Mouse (Mus musculus): ENCODE measurements around the gene Sap18. TPM values are rescaled to one million over a fixed set of nuclear protein-coding genes. Genes with fewer than 3 reads are reported as not detected.
A peak's percentile ranks its signal among the peaks of the same experiment; 100 is the strongest.

Sap18 gene
- polyA plus RNA-seq, 1 experiment from 2014 or later = 8.3 TPM

DNA sequence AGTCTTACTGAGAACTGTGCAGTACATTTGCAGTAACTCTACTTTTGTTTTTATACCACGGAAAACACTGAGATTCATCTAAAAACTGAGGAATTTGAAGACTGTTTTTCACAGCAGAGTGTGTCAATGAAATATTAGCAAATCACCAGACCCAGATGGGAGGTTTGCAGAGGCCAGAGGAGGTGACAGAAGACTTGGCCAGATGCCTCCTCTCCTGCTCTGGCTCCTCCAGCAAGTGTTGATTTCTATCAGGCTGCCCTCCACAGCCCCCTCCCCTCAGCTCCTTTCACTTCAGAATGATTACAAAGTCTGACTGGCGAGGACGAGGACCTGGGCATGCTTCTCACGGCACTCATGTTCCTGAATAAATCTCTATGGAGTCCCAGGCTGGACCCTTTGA, 10.6 kb upstream of the Sap18 start:
- no peak for ATAC-seq (ENCODE audit: insufficient read depth)
- Histone ChIP-seq H3K4me3 (replicated peaks) (no peak overlapping the region), H3K4me2 (no peak overlapping the region), H3K36me3 (replicated peaks) (no peaks in the 10 kb centered on the region), H3K9ac (no peak overlapping the region), H3K27me3 (0 out of 2 replicates have a peak, but pooled peaks cover 4% of the 10 kb centered on the region), H3K9me3 (replicated peaks) (no peaks in the 10 kb centered on the region), H3K4me1 (replicated peaks) (no peaks in the 10 kb centered on the region), H3K27ac (replicated peaks) (no peak overlapping the region)
- WGBS (ENCODE audit: insufficient replicate concordance) = 52% methylated on average over 4 of the region's 4 CpGs

DNA sequence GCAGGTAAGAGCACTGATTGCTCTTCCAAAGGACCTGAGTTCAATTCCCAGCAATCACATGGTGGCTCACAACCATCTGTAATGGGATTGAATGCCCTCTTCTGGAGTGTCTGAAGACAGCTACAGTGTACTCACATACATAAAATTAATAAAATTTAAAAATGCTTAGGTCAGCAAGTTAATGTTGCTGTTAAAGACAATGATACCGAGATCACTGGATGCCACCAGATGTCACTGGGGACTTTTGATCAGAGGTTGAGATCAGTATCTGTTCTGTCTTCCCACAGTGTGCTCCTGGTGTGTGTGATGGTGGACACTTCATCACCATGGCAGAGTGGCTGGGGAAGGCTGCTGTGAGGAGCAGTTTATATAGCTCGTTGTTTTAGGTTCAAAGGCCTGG, 8.7 kb upstream of the Sap18 start:
- Histone ChIP-seq H3K4me2 (no peak overlapping the region), H3K4me3 (replicated peaks) (no peak overlapping the region), H3K27ac (replicated peaks) (no peak overlapping the region), H3K4me1 (replicated peaks) (no peaks in the 10 kb centered on the region), H3K9ac (no peak overlapping the region), H3K27me3 (0 out of 2 replicates have a peak, but pooled peaks cover under 1% of the 10 kb centered on the region), H3K36me3 (replicated peaks) (no peaks in the 10 kb centered on the region), H3K9me3 (replicated peaks) (no peaks in the 10 kb centered on the region)
- ATAC-seq (ENCODE audit: insufficient read depth) = no peak
- WGBS (ENCODE audit: insufficient replicate concordance) = 61% methylated on average over 2 of the region's 2 CpGs

DNA sequence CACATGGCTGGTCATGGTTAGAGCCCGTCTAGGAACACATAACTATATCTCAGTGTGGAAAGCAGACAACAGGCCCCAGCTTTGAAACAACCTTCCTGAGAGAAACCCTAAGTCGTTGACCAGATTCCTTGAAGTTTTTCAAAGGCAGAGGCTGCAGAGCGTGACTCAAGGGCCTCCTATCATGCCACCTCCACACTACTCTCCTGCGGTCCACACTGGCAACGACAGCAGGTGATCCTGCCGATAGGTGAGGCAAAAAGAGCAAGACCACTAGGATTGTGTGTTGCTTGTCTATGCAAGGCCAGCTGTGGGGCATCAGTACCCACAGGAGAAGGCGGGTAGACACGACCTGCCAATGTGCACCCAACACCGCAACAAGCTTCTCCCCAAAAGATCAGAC, 8.2 kb upstream of the Sap18 start:
- Histone ChIP-seq H3K27ac (replicated peaks) (no peak overlapping the region), H3K4me2 (no peak overlapping the region), H3K4me3 (replicated peaks) (no peak overlapping the region), H3K9me3 (replicated peaks) (no peaks in the 10 kb centered on the region), H3K9ac (no peak overlapping the region), H3K4me1 (replicated peaks) (no peaks in the 10 kb centered on the region), H3K27me3 (no peaks in the 10 kb centered on the region), H3K36me3 (replicated peaks) (no peaks in the 10 kb centered on the region)
- ATAC-seq (ENCODE audit: insufficient read depth) = no peak
- 82% methylated on average over 9 of the region's 9 CpGs for WGBS (ENCODE audit: insufficient replicate concordance)

DNA sequence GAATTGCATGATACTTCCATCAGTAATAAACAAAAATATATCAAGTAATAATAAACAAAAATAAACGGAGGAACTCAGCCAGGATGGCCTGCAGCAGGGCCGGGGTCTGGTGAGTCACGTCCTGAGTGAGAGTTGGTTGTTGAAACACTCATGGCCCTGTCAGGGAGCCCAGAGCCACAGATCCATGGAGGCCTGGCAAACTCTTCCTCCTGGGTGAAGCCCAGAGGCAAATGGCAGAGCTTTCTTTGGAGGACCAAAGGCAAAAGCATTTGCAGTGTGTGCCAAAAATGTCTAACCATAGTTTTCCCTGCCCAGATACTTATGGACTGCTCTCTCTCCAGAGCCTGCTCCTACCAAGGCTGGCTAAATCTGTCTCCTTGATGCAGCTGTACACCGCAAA, 6.8 kb upstream of the Sap18 start:
- Histone ChIP-seq H3K4me1 (replicated peaks) (no peaks in the 10 kb centered on the region), H3K9me3 (replicated peaks) (no peaks in the 10 kb centered on the region), H3K4me2 (no peak overlapping the region), H3K4me3 (replicated peaks) (no peak overlapping the region), H3K27ac (replicated peaks) (no peak overlapping the region), H3K9ac (no peak overlapping the region), H3K27me3 (no peaks in the 10 kb centered on the region), H3K36me3 (replicated peaks) (no peaks in the 10 kb centered on the region)
- 51% methylated on average over 4 of the region's 4 CpGs for WGBS (ENCODE audit: insufficient replicate concordance)
- no peak for ATAC-seq (ENCODE audit: insufficient read depth)

DNA sequence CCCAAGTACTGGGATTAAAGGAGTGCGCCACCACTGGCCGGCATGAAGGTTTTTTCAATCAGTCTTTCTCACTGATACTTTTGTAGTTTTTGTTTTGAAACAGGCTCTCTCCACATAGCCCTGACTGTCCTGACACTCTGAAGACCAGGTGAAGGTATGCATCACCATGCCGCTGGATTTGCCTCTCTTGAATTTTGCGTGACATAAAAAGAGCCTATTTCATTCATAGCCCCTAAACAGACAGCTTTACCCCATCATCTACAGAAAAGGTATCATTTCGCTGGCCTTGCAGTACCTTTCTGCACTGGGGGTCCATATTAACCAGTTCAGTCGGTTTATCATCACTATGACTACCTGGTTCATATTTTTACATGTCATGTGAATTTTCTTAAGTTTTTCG, 429 bp upstream of the Sap18 start:
- H3K27ac ChIP-seq (replicated peaks) = peak overlapping the region; percentile 69
- peak; percentile 5 for ATAC-seq (ENCODE audit: insufficient read depth)

DNA sequence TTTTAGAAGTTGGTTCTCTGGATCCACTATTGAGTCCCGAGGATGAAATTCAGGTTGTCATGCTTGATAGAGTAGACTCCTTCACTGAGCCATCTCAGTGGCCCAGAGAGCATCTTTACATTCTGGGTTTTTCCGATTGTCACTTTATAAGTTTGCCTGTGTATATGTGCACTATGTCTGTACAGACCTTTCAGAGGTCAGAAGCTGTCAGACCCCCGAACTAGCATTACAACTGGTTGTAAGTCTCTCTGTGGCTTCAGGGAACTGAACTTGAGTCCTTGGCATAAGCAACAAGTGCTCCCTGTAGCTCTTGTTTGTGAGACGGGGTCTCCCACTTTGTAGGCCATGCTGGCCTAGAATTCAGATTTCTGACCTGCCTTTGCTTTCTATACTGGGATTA, 5.8 kb downstream of the Sap18 start:
- no peak overlapping the region for H3K27ac ChIP-seq (replicated peaks)
- H3K4me2 ChIP-seq = no peak overlapping the region
- H3K27me3 ChIP-seq = no peaks in the 10 kb centered on the region
- peaks cover 17% of the 10 kb centered on the region for H3K4me1 ChIP-seq (replicated peaks)
- no peak for ATAC-seq (ENCODE audit: insufficient read depth)
- H3K9ac ChIP-seq = no peak overlapping the region
- no peaks in the 10 kb centered on the region for H3K9me3 ChIP-seq (replicated peaks)
- H3K36me3 ChIP-seq (replicated peaks) = peaks cover 85% of the 10 kb centered on the region
- WGBS (ENCODE audit: insufficient replicate concordance) = 76% methylated on average over 4 of the region's 4 CpGs
- no peak overlapping the region for H3K4me3 ChIP-seq (replicated peaks)

More for the DNA sequence above, 429 bp upstream of the Sap18 start:
- Histone ChIP-seq H3K36me3 (replicated peaks) (peaks cover 24% of the 10 kb centered on the region), H3K9ac (peak overlapping the region; percentile 20), H3K9me3 (replicated peaks) (no peaks in the 10 kb centered on the region), H3K4me3 (replicated peaks) (peak overlapping the region; percentile 87), H3K27me3 (no peaks in the 10 kb centered on the region), H3K4me1 (replicated peaks) (peaks cover 21% of the 10 kb centered on the region), H3K4me2 (peak overlapping the region; percentile 84)
- WGBS (ENCODE audit: insufficient replicate concordance) = 11% methylated on average over 7 of the region's 7 CpGs

DNA sequence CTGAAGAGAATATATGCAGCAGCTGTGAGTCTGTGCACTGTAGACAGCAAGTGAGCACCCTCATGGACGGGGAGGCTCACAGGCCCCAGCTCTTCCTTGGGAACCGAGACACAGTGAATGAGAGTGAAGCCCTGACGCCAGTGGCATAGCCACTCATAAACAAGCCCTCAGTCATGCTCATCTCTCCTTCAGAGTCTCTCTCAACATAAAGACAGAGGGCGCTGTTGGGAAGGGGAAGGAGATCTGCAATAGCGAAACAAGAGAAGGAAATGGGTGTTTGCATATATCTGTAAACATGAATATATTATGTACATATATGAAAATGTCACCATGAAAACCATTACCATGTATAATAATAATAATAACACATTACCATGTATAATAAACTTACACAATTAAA, 10.6 kb downstream of the Sap18 start:
- ATAC-seq (ENCODE audit: insufficient read depth) = no peak
- Histone ChIP-seq H3K27ac (replicated peaks) (no peak overlapping the region), H3K36me3 (replicated peaks) (peaks cover 97% of the 10 kb centered on the region), H3K27me3 (no peaks in the 10 kb centered on the region), H3K4me1 (replicated peaks) (no peaks in the 10 kb centered on the region), H3K4me2 (no peak overlapping the region), H3K9me3 (replicated peaks) (no peaks in the 10 kb centered on the region), H3K4me3 (replicated peaks) (no peak overlapping the region), H3K9ac (no peak overlapping the region)
- WGBS (ENCODE audit: insufficient replicate concordance) = 49% methylated on average over 5 of the region's 5 CpGs

DNA sequence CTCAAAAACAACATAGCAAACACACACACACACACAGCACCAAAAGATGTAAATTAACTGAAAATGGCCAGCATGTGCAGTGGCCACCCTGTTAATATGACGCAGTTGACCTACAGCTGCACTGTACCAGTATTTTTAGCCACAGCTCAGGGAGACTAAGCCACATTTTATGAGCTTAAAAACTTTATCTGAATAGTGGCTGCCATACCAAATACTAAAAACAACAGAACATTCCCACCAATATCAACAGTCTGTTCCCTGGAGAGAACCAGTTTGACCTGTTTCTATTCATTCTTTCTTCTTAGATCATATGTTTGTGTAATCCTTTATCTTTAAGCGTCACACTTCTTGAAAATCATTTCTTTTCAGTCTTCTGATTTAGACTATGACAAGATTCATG, 12.9 kb downstream of the Sap18 start:
- H3K4me2 ChIP-seq = no peak overlapping the region
- no peaks in the 10 kb centered on the region for H3K27me3 ChIP-seq
- H3K9ac ChIP-seq = no peak overlapping the region
- H3K4me3 ChIP-seq (replicated peaks) = no peak overlapping the region
- ATAC-seq (ENCODE audit: insufficient read depth) = no peak
- peaks cover 97% of the 10 kb centered on the region for H3K36me3 ChIP-seq (replicated peaks)
- H3K4me1 ChIP-seq (replicated peaks) = no peaks in the 10 kb centered on the region
- 83% methylated on average over 2 of the region's 2 CpGs for WGBS (ENCODE audit: insufficient replicate concordance)
- H3K9me3 ChIP-seq (replicated peaks) = no peaks in the 10 kb centered on the region
- H3K27ac ChIP-seq (replicated peaks) = no peak overlapping the region

DNA sequence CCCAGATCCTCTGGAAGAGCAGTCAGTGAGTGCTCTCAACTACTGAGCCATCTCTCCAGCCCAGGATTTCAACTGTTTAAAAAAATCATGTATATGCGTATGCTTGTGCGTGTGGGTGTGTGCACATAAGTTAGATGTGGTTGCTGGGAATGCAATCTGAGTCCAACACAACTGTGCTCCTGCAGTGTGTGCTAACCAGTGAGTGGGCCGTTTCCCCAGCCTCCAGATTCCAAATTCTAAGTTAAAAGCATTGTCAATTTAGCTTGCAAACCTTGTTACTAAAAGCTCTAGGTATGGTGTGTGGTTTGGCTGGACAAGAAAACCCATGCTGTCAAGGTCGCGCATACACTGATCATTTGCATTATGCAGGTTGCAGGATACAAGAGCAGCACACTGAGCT, 13.9 kb downstream of the Sap18 start:
- H3K4me2 ChIP-seq = no peak overlapping the region
- H3K27ac ChIP-seq (replicated peaks) = no peak overlapping the region
- H3K4me3 ChIP-seq (replicated peaks) = no peak overlapping the region
- no peaks in the 10 kb centered on the region for H3K27me3 ChIP-seq
- H3K4me1 ChIP-seq (replicated peaks) = no peaks in the 10 kb centered on the region
- WGBS (ENCODE audit: insufficient replicate concordance) = 93% methylated on average over 5 of the region's 5 CpGs
- H3K9ac ChIP-seq = no peak overlapping the region
- no peak for ATAC-seq (ENCODE audit: insufficient read depth)
- H3K9me3 ChIP-seq (replicated peaks) = no peaks in the 10 kb centered on the region
- peaks cover 96% of the 10 kb centered on the region for H3K36me3 ChIP-seq (replicated peaks)

DNA sequence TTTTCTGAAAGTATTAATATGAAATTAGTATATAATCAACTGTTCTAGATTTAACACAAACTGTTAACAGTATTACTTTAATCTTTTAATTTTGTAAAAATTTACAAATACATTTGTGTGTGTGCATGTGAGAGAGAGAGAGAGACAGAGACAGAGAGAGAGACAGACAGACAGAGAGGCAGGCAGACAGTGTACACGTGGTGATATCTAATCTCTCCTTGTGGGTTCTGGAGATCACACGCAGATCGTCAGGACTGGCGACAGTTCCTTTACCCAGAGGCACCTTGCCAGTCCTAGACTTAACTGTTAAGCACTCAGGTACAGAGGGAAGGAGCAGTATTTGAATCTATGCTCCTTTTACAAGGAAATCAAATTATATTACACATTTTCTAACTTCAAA, 22.9 kb downstream of the Sap18 start:
- H3K27me3 ChIP-seq = no peaks in the 10 kb centered on the region
- peaks cover 72% of the 10 kb centered on the region for H3K36me3 ChIP-seq (replicated peaks)
- H3K4me3 ChIP-seq (replicated peaks) = no peak overlapping the region
- no peaks in the 10 kb centered on the region for H3K9me3 ChIP-seq (replicated peaks)
- ATAC-seq (ENCODE audit: insufficient read depth) = no peak
- WGBS (ENCODE audit: insufficient replicate concordance) = 22% methylated on average over 4 of the region's 4 CpGs
- H3K4me2 ChIP-seq = no peak overlapping the region
- no peak overlapping the region for H3K27ac ChIP-seq (replicated peaks)
- no peak overlapping the region for H3K9ac ChIP-seq
- H3K4me1 ChIP-seq (replicated peaks) = peaks cover 16% of the 10 kb centered on the region

DNA sequence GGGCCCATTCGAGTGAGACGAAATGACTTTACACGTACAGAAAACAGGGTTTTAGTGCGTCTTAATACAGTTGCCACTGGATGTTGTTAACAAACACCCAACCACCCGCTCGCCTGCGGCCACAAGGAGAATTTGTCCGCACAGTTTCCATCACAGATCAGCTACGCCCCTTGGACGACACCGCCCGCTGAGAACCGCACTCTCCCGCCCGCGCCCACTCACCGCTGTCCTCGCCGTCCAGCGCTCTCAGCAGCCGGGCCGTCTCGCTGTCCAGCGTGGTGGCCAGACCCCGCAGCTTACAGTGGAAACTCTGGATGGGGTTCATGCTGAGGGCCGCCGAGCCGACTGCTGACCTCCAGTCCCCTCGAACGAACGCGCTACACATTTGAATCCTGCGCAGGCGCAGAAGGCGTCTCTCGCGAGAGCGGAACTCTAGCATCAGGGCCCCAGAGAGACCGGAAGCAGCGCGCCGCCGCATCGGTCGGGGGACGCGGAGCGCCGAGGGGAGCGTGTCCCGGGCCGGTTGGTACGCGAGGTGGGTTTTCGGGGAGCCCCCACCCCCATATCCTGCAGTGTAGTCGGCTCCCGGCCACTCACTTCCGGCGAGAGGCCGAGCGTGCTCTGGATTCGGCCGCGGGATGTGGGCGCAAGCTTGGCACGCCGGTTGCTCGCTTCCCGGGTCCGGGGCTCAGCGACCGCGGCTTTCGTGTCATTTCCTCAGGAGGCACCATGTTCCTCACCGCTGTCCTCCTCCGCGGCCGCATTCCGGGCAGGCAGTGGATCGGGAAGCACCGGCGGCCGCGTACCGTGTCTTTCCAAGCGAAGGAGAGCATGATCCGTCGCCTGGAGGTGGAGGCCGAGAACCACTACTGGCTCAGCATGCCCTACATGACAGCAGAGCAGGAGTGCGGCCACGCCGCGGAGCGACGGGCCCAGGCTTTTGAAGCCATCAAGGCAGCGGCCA, 28.1 kb downstream of the Sap18 start, which contains the start of the genes Ska3 and Mrpl57:
Ska3 (minus strand) TSS at position 398 of the 964 bp plus-strand sequence.
Mrpl57 (plus strand) TSS at position 447 of the 964 bp plus-strand sequence.
- peaks cover 25% of the 10 kb centered on the region for H3K36me3 ChIP-seq (replicated peaks)
- peak within 1 kb of the TSS; percentile 90 for H3K27ac ChIP-seq (replicated peaks)
- WGBS (ENCODE audit: insufficient replicate concordance) = under 1% methylated on average over 96 of the region's 96 CpGs
- H3K4me2 ChIP-seq = peak within 1 kb of the TSS; percentile 84
- no peaks in the 10 kb centered on the region for H3K27me3 ChIP-seq
- ATAC-seq (ENCODE audit: insufficient read depth) = peak; percentile 98
- H3K4me3 ChIP-seq (replicated peaks) = peak within 1 kb of the TSS; percentile 96
- H3K9me3 ChIP-seq (replicated peaks) = no peaks in the 10 kb centered on the region
- H3K9ac ChIP-seq = peak within 1 kb of the TSS; percentile 93
- H3K4me1 ChIP-seq (replicated peaks) = peaks cover 31% of the 10 kb centered on the region

Measured in liver, embryonic 15.5 days (tissue).